Mouse (Mus musculus) layer of hippocampus, postnatal 25 days (tissue): ENCODE measurements around the gene Hist1h3d. TPM values are rescaled to one million over a fixed set of nuclear protein-coding genes. Genes with fewer than 3 reads are reported as not detected.
"Not testable (repeated sequence)": the region's sequence is repeated elsewhere in the genome, so short reads cannot be mapped to it uniquely, and the experiment has no call there.

Experiments used
- DNase-seq, 2 experiments: peaks; one replicate each; pipeline ENCODE4 v3.0.0; 2022; ENCODE audit warnings: mixed read lengths in 2 of 2, low spot score in 1 of 2; ENCODE audit errors: extremely low spot score in 1 of 2
- total RNA-seq, 2 experiments: library from RNA; stranded (reverse); gene quantifications; 2 replicates each; pipeline ENCODE4 v1.2.3; 2021

The Hist1h3d gene
- total RNA-seq, 2 experiments from 2014 or later = 10.0 to 14.4 TPM

- no peak for DNase-seq
Measured at GRCm38 (mm10) chr13:23562699-23563462, 12.7 kb upstream of the Hist1h3d start.

GRCm38 (mm10) chr13:23564482-23564881 lies 11.1 kb upstream of the Hist1h3d start:
- DNase-seq = no peak

GRCm38 (mm10) chr13:23570261-23571021 lies 5.1 kb upstream of the Hist1h3d start:
- DNase-seq = not testable (repeated sequence)

GRCm38 (mm10) chr13:23571022-23571503 lies 4.5 kb upstream of the Hist1h3d start, which contains the start of the genes Hist1h2ae and Hist1h2bg:
Gene Hist1h2ae (minus strand): TSS chr13:23571220.
Gene Hist1h2bg (plus strand): TSS chr13:23571396.
- DNase-seq = peak; percentile 43 to 69

- not testable (repeated sequence) for DNase-seq
Measured at GRCm38 (mm10) chr13:23571504-23572217, 3.9 kb upstream of the Hist1h3d start.

GRCm38 (mm10) chr13:23572218-23573033 lies 3.1 kb upstream of the Hist1h3d start:
- DNase-seq = no peak

- not testable (repeated sequence) for DNase-seq
Measured at GRCm38 (mm10) chr13:23573034-23573897, 2.3 kb upstream of the Hist1h3d start.

- peak; percentile 73 to 75 for DNase-seq
Measured at GRCm38 (mm10) chr13:23573898-23574524, 1.6 kb upstream of the Hist1h3d start, which contains the start of the genes Hist1h2bf and Hist1h2ad. Gene Hist1h2bf (minus strand): TSS chr13:23574196. Gene Hist1h2ad (plus strand): TSS chr13:23574381.

- DNase-seq = not testable (repeated sequence)
Measured at GRCm38 (mm10) chr13:23574546-23575170, 905 bp upstream of the Hist1h3d start.

- not testable (repeated sequence) for DNase-seq
Measured at GRCm38 (mm10) chr13:23575864-23576313, 326 bp downstream of the Hist1h3d start.

GRCm38 (mm10) chr13:23576351-23576881 lies 853 bp downstream of the Hist1h3d start:
- DNase-seq = no peak

- no peak for DNase-seq
Measured at GRCm38 (mm10) chr13:23576906-23577639, 1.5 kb downstream of the Hist1h3d start.

GRCm38 (mm10) chr13:23577835-23578234 lies 2.3 kb downstream of the Hist1h3d start:
- no peak for DNase-seq

GRCm38 (mm10) chr13:23581408-23582218 lies 6.0 kb downstream of the Hist1h3d start, which contains the start of gene Hist1h4d:
Gene Hist1h4d (plus strand): TSS chr13:23581598.
- DNase-seq = peak; percentile 93 to 97

- no peak for DNase-seq
Measured at GRCm38 (mm10) chr13:23582219-23583056, 6.9 kb downstream of the Hist1h3d start.
